Mouse (Mus musculus) stomach, embryonic 15.5 days (tissue): ENCODE measurements at regions not wholly inside any gene's neighbourhood (a gene's known extent, or its start where the extent isn't known, plus 50 kb on each side); places are given as distances from the start of the nearest gene placed in this dataset.

Experiments used
- ATAC-seq: fragments of 200-750 bp; cut with Nextera tagmentation; 2 replicates; pipeline ENCODE4 v1.8.0; 2017; ENCODE audit warnings: low read depth, moderate number of reproducible peaks, moderate TSS enrichment; ENCODE audit not compliant: insufficient read depth, low FRiP score
- H3K27ac ChIP-seq: fragments of 300-500 bp; sonication (generic); 2 replicates; pipeline ENCODE4 v1.5.1; 2015; ENCODE audit warnings: mild to moderate bottlenecking, inconsistent platforms
- H3K27me3 ChIP-seq: fragments of 300-500 bp; sonication (generic); replicated peaks from 2 replicates; pipeline ENCODE4 v1.6.1; 2015; ENCODE audit warnings: inconsistent platforms
- H3K36me3 ChIP-seq: fragments of 300-500 bp; sonication (generic); 2 replicates; pipeline ENCODE4 v1.6.1; 2015; ENCODE audit warnings: inconsistent platforms
- H3K4me1 ChIP-seq: fragments of 300-500 bp; sonication (generic); 2 replicates; pipeline ENCODE4 v1.6.1; 2015; ENCODE audit warnings: inconsistent platforms
- H3K4me2 ChIP-seq: fragments of 300-500 bp; sonication (generic); 2 replicates; pipeline ENCODE4 v1.6.1; 2015; ENCODE audit warnings: mild to moderate bottlenecking, inconsistent platforms
- H3K4me3 ChIP-seq: fragments of 300-500 bp; sonication (generic); replicated peaks from 2 replicates; pipeline ENCODE4 v1.5.1; 2015; ENCODE audit warnings: inconsistent platforms
- H3K9ac ChIP-seq: fragments of 300-500 bp; sonication (generic); 2 replicates; pipeline ENCODE4 v1.6.1; 2015; ENCODE audit warnings: inconsistent platforms
- H3K9me3 ChIP-seq: fragments of 300-500 bp; sonication (generic); 2 replicates; pipeline ENCODE4 v1.6.1; 2016; ENCODE audit warnings: inconsistent platforms
- WGBS: fragments of 180-500 bp; shearing (Covaris S2); methylation state at CpG from one replicate; pipeline ENCODE4 v1.1.7; 2015; 5-methylcytosine and 5-hydroxymethylcytosine counted together

DNA sequence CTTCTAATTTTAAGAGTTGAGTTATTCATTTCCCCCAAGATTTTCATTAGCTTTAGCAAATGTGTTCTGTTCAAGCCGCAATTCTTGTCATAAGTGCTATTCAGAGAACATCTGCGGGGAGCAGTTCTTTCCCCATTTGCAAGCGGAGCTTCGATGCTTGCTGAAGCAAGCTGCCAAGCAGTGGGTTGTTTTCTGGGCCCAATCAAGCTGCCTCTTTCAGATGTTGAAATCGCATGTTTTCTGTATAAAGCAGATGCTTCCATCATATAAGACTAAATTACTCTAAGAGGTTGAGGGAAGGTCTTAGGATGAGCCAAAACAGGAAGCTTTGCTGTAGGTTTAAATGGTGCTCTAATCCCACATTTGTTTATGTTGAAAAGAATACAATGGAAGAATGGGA, 547.4 kb downstream of the Abca13 start:
- Histone ChIP-seq H3K9me3 (no peaks in the 10 kb centered on the region), H3K9ac (no peak overlapping the region), H3K4me2 (no peak overlapping the region), H3K27ac (no peak overlapping the region), H3K4me1 (no peaks in the 10 kb centered on the region), H3K36me3 (no peaks in the 10 kb centered on the region), H3K27me3 (no peaks in the 10 kb centered on the region), H3K4me3 (no peak overlapping the region)
- WGBS, result 84% methylated on average over 5 of the region's 5 CpGs
- ATAC-seq, result no peak

DNA sequence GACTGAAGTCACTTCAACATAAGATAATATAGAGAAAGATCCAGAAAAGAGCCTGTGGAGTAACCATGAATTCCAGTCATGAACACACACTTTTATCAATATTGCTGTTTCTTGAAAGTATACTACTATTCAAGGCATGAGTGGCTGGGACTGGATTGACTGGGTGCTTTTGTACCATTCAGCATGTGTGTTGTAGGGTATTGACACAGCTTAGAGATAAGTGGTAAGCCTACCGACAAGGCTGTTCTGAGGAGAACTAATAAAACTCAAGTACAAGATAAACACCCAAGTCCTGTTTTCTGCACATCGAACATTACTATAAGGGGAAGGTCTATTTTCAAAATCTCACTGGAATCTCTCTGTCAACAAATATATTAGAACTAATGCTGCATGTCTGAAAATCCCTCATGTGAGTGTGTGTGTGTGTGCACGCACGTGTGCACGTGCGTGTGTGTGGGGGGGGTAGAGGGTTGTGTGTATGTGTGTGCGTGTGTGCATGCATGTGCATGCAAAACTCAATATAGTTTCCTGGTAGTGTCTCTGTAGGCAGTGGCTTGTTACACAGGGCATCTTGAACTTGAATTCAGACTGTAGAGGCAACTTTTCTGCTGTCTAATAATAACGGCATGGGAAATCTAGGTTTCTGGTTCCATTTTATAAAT, 588.6 kb downstream of the Abca13 start:
- ATAC-seq, result no peak

DNA sequence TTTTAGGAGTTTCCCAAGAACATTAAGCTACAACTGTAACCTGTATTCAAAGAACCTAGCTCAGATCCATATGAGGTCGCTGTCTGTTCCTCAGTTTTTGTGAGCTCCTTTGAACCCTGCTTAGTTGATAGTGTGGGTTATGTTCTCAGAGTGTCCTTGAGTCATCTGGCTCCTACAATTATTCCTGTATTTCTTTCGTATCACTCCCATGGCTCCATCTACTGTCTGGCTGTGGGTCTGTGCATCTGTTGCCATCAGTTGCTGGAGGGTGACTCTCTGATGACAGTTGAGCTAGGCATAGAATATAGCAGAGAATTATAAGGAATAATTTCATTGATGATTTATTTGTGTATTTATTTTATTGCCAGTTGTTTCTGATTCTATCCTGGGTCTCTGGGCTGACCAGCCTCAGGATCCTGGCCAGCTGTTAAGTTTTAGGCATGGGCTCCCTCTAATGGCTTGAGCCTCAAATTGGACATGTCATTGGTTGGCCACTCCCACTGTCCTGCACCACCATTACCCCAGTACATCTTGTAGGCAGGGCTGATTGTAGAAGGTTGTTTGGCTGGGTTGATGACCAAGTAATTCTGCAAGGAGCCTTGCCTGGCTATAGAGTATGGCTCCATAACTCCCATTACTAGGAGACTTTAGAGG, 601.6 kb downstream of the Abca13 start:
- Histone ChIP-seq H3K27ac (no peak overlapping the region), H3K9ac (no peak overlapping the region), H3K9me3 (no peaks in the 10 kb centered on the region), H3K4me2 (no peak overlapping the region), H3K36me3 (no peaks in the 10 kb centered on the region), H3K4me3 (no peak overlapping the region), H3K27me3 (no peaks in the 10 kb centered on the region), H3K4me1 (no peaks in the 10 kb centered on the region)
- WGBS, result 72% methylated on average over 2 of the region's 2 CpGs
- peak; percentile 63; the same call in 1 of the 2 replicates for ATAC-seq

More for the DNA sequence above, 588.6 kb downstream of the Abca13 start:
- Histone ChIP-seq H3K36me3 (no peaks in the 10 kb centered on the region), H3K4me3 (no peak overlapping the region), H3K4me1 (no peaks in the 10 kb centered on the region), H3K27ac (no peak overlapping the region), H3K9me3 (no peaks in the 10 kb centered on the region), H3K9ac (no peak overlapping the region), H3K4me2 (no peak overlapping the region), H3K27me3 (no peaks in the 10 kb centered on the region)
- 81% methylated on average over 8 of the region's 8 CpGs for WGBS

DNA sequence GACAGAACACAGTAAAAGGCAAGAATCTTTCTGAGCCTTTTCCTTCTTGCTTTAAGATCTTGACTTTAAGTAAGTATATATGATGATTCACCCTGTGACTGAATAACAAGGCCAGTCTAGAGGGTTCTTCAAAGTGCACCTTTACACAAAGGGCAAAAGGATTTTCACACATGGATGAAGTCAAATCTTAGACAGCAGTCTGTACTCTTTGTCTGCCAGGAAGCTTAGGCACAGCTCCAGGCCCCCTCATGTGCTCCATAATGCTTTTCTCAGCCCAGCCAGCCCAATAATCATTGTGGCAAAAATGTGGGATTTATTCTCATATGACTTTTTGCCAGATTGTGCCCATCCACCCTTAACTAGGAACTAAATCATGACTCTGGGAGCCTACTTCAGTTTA, 647.9 kb downstream of the Abca13 start:
- H3K9ac ChIP-seq, result no peak overlapping the region
- no peaks in the 10 kb centered on the region for H3K27me3 ChIP-seq
- H3K4me3 ChIP-seq, result no peak overlapping the region
- no peak overlapping the region for H3K27ac ChIP-seq
- H3K36me3 ChIP-seq, result no peaks in the 10 kb centered on the region
- no peaks in the 10 kb centered on the region for H3K4me1 ChIP-seq
- ATAC-seq, result no peak
- H3K4me2 ChIP-seq, result no peak overlapping the region
- no peaks in the 10 kb centered on the region for H3K9me3 ChIP-seq

- H3K27ac ChIP-seq, result no peak overlapping the region
- no peak overlapping the region for H3K4me2 ChIP-seq
- 72% methylated on average over 2 of the region's 2 CpGs for WGBS
- ATAC-seq, result no peak
- no peak overlapping the region for H3K4me3 ChIP-seq
- no peaks in the 10 kb centered on the region for H3K4me1 ChIP-seq
- H3K9me3 ChIP-seq, result no peaks in the 10 kb centered on the region
- H3K27me3 ChIP-seq, result no peaks in the 10 kb centered on the region
- no peaks in the 10 kb centered on the region for H3K36me3 ChIP-seq
- no peak overlapping the region for H3K9ac ChIP-seq
Observed at GRCm38 (mm10) chr11:9868454-9869130, 676.9 kb downstream of the Abca13 start.
